Mouse (Mus musculus): Measurements from ENCODE around the gene Auts2. TPM values are rescaled to one million over a fixed set of nuclear protein-coding genes. Genes with fewer than 3 reads are reported as not detected.

Auts2 gene
- polyA plus RNA-seq, 1 experiment from 2014 or later = 57.8 TPM

DNA sequence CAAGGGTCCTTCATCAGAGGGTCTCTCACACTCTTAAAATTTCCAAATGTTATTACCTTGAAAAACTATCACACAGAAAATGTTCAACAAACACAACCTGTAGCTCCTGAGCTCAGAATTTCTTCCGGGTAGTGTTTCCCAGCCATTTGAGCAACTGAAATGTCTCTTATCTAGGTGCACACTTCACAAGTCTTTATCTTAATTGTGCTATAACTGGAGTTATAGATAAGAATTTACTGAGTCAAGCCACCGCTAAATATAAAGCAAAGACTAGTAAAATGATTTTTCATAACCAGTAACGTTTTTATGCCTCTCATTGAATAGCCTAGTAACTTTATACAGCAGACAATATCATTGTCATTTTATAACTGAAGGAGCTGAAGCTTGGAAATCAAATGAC is 273.1 kb downstream of the Auts2 start:
- Histone ChIP-seq H3K4me1 (peaks cover 43% of the 10 kb centered on the region), H3K36me3 (no peaks in the 10 kb centered on the region), H3K4me3 (no peak overlapping the region), H3K9me3 (replicated peaks) (no peaks in the 10 kb centered on the region), H3K27ac (no peak overlapping the region), H3K27me3 (ENCODE audit: low read depth, poor library complexity, severe bottlenecking) (no peaks in the 10 kb centered on the region)
- 92% methylated on average over 3 of the region's 3 CpGs for WGBS
- no peak for DNase-seq (ENCODE audit: low spot score)

DNA sequence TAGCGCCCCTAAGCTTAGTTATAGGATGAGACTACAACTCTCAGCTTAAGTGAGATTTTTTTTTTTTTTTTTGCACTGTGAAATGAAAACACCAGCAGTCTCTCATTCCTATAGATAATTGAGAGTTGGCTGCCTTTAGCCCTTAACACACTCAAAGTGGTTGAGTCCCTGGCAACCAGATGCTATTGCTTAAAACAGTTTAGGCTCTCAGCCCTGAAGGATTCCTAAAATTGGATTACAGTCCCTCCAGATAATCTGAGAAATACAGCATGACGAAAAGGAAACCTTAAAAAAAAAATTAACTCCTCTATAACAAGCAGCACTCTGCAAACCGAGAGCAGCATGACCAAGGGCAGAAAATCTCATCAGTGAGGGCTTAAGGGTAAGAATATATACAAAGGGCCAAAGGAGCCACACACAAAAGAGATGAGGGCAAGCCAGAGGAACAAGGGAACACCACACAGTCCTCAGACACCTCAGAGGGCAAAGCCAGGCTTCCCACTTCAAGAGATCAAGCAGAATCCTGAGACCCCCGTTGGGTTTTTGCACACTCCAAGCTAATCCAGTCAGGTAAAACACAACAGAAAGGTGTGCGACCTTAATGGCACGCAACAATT is 274.7 kb downstream of the Auts2 start:
- Histone ChIP-seq H3K36me3 (no peaks in the 10 kb centered on the region), H3K27me3 (ENCODE audit: low read depth, poor library complexity, severe bottlenecking) (no peaks in the 10 kb centered on the region), H3K4me3 (no peak overlapping the region), H3K9me3 (replicated peaks) (no peaks in the 10 kb centered on the region), H3K4me1 (peaks cover 36% of the 10 kb centered on the region), H3K27ac (no peak overlapping the region)
- 84% methylated on average over 6 of the region's 6 CpGs for WGBS
- no peak for DNase-seq (ENCODE audit: low spot score)

DNA sequence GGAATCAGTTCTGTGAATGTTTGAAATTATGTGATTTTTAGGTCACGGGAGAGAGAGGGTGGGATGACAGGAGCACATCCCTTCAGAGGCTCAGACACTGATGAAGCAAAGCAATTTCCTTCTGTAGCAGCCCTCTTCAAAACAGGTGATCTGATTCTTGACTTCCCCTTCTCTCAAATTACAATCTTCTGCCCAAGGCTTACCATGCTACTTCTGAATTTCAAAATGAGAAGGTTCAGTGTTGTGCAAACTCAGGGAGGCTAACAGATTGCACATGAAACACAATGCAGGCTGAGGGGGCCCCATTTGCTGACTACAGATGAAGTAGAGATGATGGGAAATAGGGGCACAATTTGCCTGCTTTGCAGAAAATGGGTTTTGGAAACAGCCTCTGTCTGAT is 278.1 kb downstream of the Auts2 start:
- H3K27me3 ChIP-seq (ENCODE audit: low read depth, poor library complexity, severe bottlenecking) = no peaks in the 10 kb centered on the region
- no peak overlapping the region for H3K27ac ChIP-seq
- 55% methylated on average over 1 of the region's 1 CpGs for WGBS
- H3K4me1 ChIP-seq = peaks cover 22% of the 10 kb centered on the region
- H3K36me3 ChIP-seq = no peaks in the 10 kb centered on the region
- H3K4me3 ChIP-seq = no peak overlapping the region
- no peak for DNase-seq (ENCODE audit: low spot score)
- H3K9me3 ChIP-seq (replicated peaks) = no peaks in the 10 kb centered on the region

DNA sequence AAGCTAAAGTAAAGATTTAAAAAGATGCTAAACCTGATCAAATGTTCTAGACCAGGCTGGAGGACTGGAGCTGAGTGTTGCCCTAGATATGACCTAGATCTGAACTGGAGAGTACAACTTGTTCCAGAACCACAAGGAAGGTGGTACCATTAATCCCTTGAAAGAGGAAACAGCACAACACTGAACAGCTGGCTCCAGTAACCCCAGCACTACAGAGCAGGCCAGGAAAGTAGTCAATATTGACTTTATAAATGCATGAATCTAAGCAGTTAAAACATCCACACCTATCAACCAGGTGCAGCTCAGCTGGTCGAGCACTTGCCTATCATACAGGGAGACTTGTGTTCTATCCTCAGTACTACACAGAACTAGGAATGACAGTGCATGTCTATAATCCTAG is 281.4 kb downstream of the Auts2 start:
- peaks cover 6% of the 10 kb centered on the region; the same call in 1 of the 2 replicates for H3K36me3 ChIP-seq
- H3K27ac ChIP-seq = no peak overlapping the region
- H3K4me1 ChIP-seq = peaks cover 17% of the 10 kb centered on the region
- no peaks in the 10 kb centered on the region for H3K27me3 ChIP-seq (ENCODE audit: low read depth, poor library complexity, severe bottlenecking)
- no peak for DNase-seq (ENCODE audit: low spot score)
- 97% methylated on average over 1 of the region's 1 CpGs for WGBS
- H3K9me3 ChIP-seq (replicated peaks) = no peaks in the 10 kb centered on the region
- H3K4me3 ChIP-seq = no peak overlapping the region

DNA sequence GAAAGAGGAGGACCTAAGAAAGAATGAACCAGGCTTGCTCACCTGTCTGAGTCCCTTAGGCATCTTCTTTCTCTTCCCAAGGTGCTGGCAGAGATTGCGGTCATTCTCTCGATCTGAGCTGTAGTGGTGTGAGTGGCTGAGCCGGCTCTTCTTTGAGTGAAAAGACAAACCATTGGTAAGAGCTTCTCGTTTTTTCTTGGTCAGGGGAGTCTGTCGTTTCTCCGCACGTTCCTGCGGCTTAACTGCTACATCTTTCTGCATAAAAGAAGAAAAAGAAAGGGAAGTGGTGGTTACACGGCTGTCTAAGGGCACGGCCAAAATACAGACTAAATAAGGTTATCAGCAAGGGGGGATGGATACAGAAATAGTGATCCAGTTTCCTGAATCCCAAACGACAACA is 284.3 kb downstream of the Auts2 start:
- peaks cover 11% of the 10 kb centered on the region; the same call in 1 of the 2 replicates for H3K4me1 ChIP-seq
- H3K27ac ChIP-seq = no peak overlapping the region
- no peaks in the 10 kb centered on the region for H3K9me3 ChIP-seq (replicated peaks)
- H3K4me3 ChIP-seq = no peak overlapping the region
- no peak for DNase-seq (ENCODE audit: low spot score)
- no peaks in the 10 kb centered on the region for H3K27me3 ChIP-seq (ENCODE audit: low read depth, poor library complexity, severe bottlenecking)
- 97% methylated on average over 11 of the region's 11 CpGs for WGBS
- H3K36me3 ChIP-seq = peaks cover 9% of the 10 kb centered on the region; the same call in 1 of the 2 replicates

DNA sequence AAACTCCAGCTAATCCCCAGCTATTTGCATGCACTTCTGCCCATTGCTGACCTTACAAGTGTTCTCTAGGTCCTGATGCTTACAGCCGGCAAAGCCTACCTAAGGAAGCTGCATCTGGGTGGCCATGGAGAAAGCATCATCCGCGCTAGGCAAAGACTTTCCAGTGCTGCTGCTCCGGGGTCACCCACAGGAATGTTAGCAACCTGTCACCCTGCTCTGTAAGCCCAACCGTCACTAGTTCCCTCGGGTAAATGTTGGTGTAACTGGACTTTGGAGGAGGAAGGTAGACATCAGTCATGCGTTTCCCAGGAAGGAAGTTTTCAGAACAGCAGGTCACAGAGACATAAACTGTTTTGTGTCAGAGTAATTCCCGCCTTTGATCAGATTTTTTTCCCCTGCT is 287.6 kb downstream of the Auts2 start:
- Histone ChIP-seq H3K27me3 (ENCODE audit: low read depth, poor library complexity, severe bottlenecking) (no peaks in the 10 kb centered on the region), H3K4me1 (peaks cover 21% of the 10 kb centered on the region), H3K27ac (no peak overlapping the region), H3K9me3 (replicated peaks) (no peaks in the 10 kb centered on the region), H3K36me3 (peaks cover 9% of the 10 kb centered on the region; the same call in 1 of the 2 replicates), H3K4me3 (no peak overlapping the region)
- no peak for DNase-seq (ENCODE audit: low spot score)
- WGBS = 79% methylated on average over 8 of the region's 8 CpGs

DNA sequence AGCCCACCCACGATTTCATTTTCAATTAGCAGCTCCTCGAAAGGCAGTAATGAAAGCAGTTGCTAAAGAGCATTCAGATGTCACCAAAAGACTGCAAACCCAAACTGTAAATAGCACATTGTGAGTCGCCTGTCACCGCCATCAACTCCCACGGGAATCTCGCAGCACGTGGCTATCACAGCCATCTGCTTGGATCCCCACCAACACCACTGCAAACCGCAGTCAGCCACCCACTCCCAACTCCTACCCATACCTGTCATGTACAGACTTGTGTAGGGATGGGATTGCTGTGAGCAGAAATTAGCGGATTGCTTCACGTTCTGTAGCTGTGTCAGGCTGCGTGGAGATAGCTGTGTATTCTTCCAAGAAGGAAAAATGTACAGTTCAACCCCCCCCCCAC is 293.6 kb downstream of the Auts2 start:
- Histone ChIP-seq H3K4me3 (no peak overlapping the region), H3K4me1 (peaks cover 18% of the 10 kb centered on the region), H3K36me3 (no peaks in the 10 kb centered on the region), H3K9me3 (replicated peaks) (no peaks in the 10 kb centered on the region), H3K27me3 (ENCODE audit: low read depth, poor library complexity, severe bottlenecking) (no peaks in the 10 kb centered on the region), H3K27ac (no peak overlapping the region)
- DNase-seq (ENCODE audit: low spot score) = no peak
- 83% methylated on average over 11 of the region's 11 CpGs for WGBS

DNA sequence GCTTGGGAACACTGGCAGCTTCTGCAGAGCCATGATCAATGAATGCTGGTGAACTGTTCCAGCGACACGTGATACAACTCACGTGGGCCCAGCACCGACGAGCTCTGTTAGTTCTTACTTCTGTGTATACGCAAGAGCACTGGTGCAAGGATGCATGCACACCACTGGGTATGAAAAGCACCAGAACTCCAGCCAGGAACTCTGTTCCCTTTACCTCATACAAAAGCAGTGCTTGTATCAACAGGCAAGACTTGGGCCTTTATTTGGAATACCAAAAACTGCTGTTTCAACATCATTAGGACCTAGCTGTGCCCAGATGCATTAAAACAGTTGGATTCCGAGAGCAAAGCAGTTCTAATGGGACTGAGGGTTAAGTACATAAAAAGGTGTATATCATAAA is 295.1 kb downstream of the Auts2 start:
- Histone ChIP-seq H3K27ac (no peak overlapping the region), H3K9me3 (replicated peaks) (no peaks in the 10 kb centered on the region), H3K4me3 (no peak overlapping the region), H3K27me3 (ENCODE audit: low read depth, poor library complexity, severe bottlenecking) (no peaks in the 10 kb centered on the region), H3K4me1 (peaks cover 18% of the 10 kb centered on the region), H3K36me3 (no peaks in the 10 kb centered on the region)
- DNase-seq (ENCODE audit: low spot score) = no peak
- WGBS = 85% methylated on average over 7 of the region's 7 CpGs

DNA sequence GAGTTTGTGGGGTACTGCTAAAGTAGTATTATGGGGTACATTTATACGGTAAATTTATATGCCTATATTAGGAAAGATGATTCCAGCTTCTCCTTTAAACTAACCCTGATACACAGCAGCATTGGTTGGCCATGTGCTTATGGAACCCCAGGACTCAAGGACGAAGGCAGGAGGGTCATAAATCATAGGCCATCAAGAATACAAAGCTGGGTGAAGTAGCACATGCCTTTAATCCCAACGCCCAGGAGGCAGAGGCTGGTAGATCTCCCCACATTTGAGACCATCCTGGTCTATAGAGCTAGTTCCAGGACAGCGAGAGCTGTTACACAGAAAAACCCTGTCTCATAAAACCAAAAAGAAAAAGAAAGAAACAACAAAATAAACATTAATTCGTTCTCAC is 307.7 kb downstream of the Auts2 start:
- WGBS = 60% methylated on average over 5 of the region's 5 CpGs

DNA sequence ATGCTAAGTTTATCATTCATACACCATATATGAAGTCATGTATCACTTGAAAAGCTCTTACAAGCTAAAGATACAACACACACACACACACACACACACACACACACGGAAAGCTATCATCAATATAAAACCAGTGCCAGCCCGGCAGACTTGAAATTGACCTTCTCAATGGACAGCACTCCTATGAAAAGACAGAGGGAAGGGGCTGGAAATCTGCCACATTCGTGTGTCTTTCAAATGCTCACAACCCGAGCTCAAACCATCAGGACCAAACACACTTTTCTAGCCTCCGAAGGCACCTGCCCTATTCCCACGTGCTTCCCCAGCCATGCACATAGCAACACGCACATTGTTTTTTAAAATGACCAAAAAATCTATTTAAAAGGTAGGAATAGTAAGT is 308.7 kb downstream of the Auts2 start:
- WGBS = 89% methylated on average over 7 of the region's 7 CpGs
- Histone ChIP-seq H3K36me3 (no peaks in the 10 kb centered on the region), H3K9me3 (replicated peaks) (no peaks in the 10 kb centered on the region), H3K4me3 (no peak overlapping the region), H3K27me3 (ENCODE audit: low read depth, poor library complexity, severe bottlenecking) (no peaks in the 10 kb centered on the region), H3K4me1 (peaks cover 14% of the 10 kb centered on the region), H3K27ac (no peak overlapping the region)
- no peak for DNase-seq (ENCODE audit: low spot score)

More for the DNA sequence above, 307.7 kb downstream of the Auts2 start:
- Histone ChIP-seq H3K4me3 (no peak overlapping the region), H3K4me1 (peaks cover 5% of the 10 kb centered on the region), H3K27me3 (ENCODE audit: low read depth, poor library complexity, severe bottlenecking) (no peaks in the 10 kb centered on the region), H3K36me3 (no peaks in the 10 kb centered on the region), H3K27ac (no peak overlapping the region), H3K9me3 (replicated peaks) (no peaks in the 10 kb centered on the region)
- DNase-seq (ENCODE audit: low spot score) = no peak

DNA sequence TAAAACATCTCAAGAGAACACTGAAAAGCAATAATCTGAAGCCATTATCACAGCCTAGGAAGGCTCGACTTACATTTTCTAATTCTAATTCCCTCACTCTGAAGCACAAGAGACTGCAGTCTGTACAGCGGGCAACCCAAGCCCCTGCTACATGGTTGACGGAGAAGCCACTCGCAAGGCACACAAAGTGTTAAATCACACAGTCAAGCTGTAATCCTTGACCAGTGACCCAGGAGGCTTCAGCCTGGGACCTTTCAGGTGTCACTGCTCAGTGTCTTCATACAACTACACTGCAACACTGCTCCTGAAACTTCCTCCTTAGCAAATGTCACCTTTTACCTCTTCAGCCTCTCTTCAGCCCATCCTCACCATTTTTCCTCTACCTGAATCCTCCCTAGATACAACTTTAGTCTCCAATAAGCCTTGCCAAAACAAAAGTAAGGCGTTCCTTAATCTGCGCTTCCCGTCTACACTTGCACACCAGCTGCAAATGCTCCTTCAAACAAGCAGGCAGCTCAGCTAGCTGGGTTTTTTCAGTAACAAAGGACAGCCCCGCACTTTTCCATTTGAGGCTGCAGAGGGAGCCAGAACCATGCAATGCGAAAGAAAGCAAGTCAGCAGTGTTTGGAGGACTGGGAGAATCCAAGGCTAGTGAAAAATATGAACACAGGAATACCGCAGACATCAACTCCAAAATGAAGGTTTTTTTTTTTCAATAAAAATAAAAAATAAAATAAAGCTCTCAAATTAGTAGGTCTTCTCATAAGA is 311.7 kb downstream of the Auts2 start:
- H3K4me3 ChIP-seq = no peak overlapping the region
- DNase-seq (ENCODE audit: low spot score) = peak; percentile 59
- H3K4me1 ChIP-seq = peaks cover 22% of the 10 kb centered on the region
- no peaks in the 10 kb centered on the region for H3K36me3 ChIP-seq
- WGBS = 46% methylated on average over 10 of the region's 10 CpGs
- H3K9me3 ChIP-seq (replicated peaks) = no peaks in the 10 kb centered on the region
- no peaks in the 10 kb centered on the region for H3K27me3 ChIP-seq (ENCODE audit: low read depth, poor library complexity, severe bottlenecking)
- no peak overlapping the region for H3K27ac ChIP-seq

DNA sequence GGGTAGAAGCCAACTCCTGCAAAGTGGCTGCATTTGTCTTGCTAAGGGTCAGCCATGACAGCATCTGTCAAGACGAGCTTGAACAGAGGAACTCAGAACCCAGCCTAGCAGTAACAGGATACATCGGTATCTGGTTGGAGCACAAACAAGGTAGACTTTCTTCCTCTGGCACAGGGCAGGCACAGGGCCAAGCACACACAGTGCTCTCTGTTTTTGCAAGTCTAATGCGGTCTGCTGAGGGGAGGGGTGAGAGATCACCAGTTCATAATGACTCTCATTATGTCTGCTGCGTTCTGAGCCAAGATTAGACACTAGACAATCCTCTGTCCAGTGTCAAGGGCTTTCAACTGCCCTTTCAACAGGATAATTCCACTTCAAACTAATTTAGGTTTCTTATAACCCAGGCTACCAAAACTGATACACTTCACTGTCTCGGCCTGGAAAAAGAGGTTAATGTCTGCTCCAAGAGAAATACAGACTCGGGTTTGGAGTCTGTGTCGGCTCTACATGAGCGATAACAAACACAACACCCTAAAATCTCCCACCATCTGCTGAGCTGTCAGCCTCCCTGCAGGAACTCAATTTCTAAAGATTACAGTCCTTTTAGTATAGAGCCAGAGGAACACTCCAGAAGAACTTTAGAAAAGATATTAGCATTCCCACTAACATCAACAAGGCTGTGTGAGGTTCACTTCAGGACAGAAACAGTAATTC is 313.3 kb downstream of the Auts2 start:
- H3K4me1 ChIP-seq = peaks cover 22% of the 10 kb centered on the region
- DNase-seq (ENCODE audit: low spot score) = no peak
- H3K27ac ChIP-seq = no peak overlapping the region
- no peaks in the 10 kb centered on the region for H3K9me3 ChIP-seq (replicated peaks)
- 44% methylated on average over 8 of the region's 8 CpGs for WGBS
- H3K36me3 ChIP-seq = peaks cover 4% of the 10 kb centered on the region; the same call in 1 of the 2 replicates
- no peaks in the 10 kb centered on the region for H3K27me3 ChIP-seq (ENCODE audit: low read depth, poor library complexity, severe bottlenecking)
- no peak overlapping the region for H3K4me3 ChIP-seq

DNA sequence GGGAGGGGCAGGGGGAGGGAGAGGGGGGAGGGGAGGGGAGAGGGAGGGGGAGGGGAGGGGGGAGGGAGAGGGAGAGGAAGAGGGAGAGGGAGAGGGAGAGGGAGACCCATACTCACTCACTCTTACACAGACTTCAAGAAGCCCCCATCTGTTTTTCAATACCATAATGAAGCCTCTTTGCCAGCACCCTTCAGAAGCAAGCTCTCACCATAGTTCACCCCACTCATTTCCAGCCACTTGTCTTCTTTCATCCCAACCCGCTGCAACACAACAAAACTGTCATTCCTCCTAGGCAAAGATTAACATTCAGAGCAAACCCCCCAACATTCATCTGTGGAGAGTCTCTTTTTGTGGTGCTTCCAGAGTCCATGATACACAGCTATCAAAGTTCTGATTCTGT is 314.1 kb downstream of the Auts2 start:
- WGBS = 73% methylated on average over 1 of the region's 1 CpGs
- peaks cover 22% of the 10 kb centered on the region for H3K4me1 ChIP-seq
- no peaks in the 10 kb centered on the region for H3K9me3 ChIP-seq (replicated peaks)
- H3K27ac ChIP-seq = no peak overlapping the region
- no peak overlapping the region for H3K4me3 ChIP-seq
- no peak for DNase-seq (ENCODE audit: low spot score)
- no peaks in the 10 kb centered on the region for H3K27me3 ChIP-seq (ENCODE audit: low read depth, poor library complexity, severe bottlenecking)
- H3K36me3 ChIP-seq = peaks cover 4% of the 10 kb centered on the region; the same call in 1 of the 2 replicates
